16 mouse cellular contexts compared by ENCODE assay signal in the genomic region with DNA sequence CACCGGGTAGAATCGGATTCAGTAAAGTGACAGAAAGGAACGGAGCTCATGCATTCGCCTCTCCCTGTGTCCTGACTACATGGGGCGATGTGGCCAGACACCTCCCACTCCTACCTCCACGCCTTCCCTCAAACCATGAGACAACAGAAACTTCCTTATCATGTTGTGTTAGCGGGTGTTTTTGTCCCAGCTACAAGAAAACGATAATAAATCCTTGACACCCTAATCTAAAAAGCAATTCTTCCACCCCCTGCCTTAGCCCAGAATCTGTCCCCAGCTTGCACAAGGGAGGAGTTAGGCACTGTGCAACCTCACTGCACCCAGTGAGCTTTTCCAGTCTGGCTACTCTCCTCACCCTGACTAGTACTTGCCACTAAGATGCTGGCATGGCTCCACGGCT.
A peak's percentile ranks its signal among the peaks of the same experiment; 100 is the strongest.
DNase-seq lines count a peak whose midpoint lies in the region; ATAC-seq and TF ChIP-seq lines count a peak whose summit lies in the region.
"Had no signal": no experiment of that assay in that cellular context is flagged by ENCODE, and none has a peak within 500 bp of the region (broad histone marks: within the 10 kb centered on the region; RNA-seq: fewer than 3 reads in every experiment).

No protein-coding gene starts in this region.

- WGBS in heart, embryonic 16.5 days: 50% methylated on average over 9 of the region's 9 CpGs
- 25% methylated on average over 9 of the region's 9 CpGs for WGBS in liver, embryonic 15.5 days (ENCODE audit: insufficient replicate concordance)
- 82% methylated on average over 9 of the region's 9 CpGs for WGBS in hindbrain, embryonic 11.5 days

- H3K4me3 ChIP-seq in heart, embryonic 16.5 days (ENCODE audit: low read length): no peak overlapping the region
- H3K4me3 ChIP-seq in ES-E14 (ENCODE audit: insufficient read depth in 1 of 2, low read depth in 1 of 2, low read length in 2 of 2, poor library complexity in 1 of 2, severe bottlenecking in 1 of 2): no peak overlapping the region
- H3K4me3 ChIP-seq in liver, embryonic 15.5 days (replicated peaks): no peak overlapping the region
- no peak overlapping the region for H3K4me3 ChIP-seq in hindbrain, embryonic 11.5 days (ENCODE audit: low read depth, low read length)
- H3K4me3 ChIP-seq: hindbrain, embryonic 10.5 days; layer of hippocampus, adult 2 months; neural tube, embryonic 13.5 days had no signal

- H3K27me3 ChIP-seq in heart, embryonic 16.5 days (ENCODE audit: control insufficient read depth, insufficient read depth, low read length): peaks cover 3% of the 10 kb centered on the region; the same call in 1 of the 2 replicates
- peaks cover 44% of the 10 kb centered on the region for H3K27me3 ChIP-seq in liver, embryonic 15.5 days
- H3K27me3 ChIP-seq in hindbrain, embryonic 11.5 days (ENCODE audit: control insufficient read depth, insufficient read depth, low read length): no peaks in the 10 kb centered on the region
- H3K27me3 ChIP-seq: neural tube, embryonic 13.5 days had no signal

- H3K36me3 ChIP-seq in heart, embryonic 16.5 days (ENCODE audit: control insufficient read depth, insufficient read depth): no peaks in the 10 kb centered on the region
- H3K36me3 ChIP-seq in ES-E14 (ENCODE audit: control insufficient read depth, insufficient read depth, low read length, poor library complexity, severe bottlenecking): no peaks in the 10 kb centered on the region
- H3K36me3 ChIP-seq in liver, embryonic 15.5 days (replicated peaks): no peaks in the 10 kb centered on the region
- no peaks in the 10 kb centered on the region for H3K36me3 ChIP-seq in hindbrain, embryonic 11.5 days (ENCODE audit: control insufficient read depth, insufficient read depth, low read length)
- H3K36me3 ChIP-seq: hindbrain, embryonic 10.5 days; neural tube, embryonic 13.5 days had no signal

- no peak overlapping the region for H3K27ac ChIP-seq in heart, embryonic 16.5 days (ENCODE audit: low read length)
- peak overlapping the region; percentile 56; the same call in 1 of the 2 replicates for H3K27ac ChIP-seq in ES-E14 (ENCODE audit: insufficient read depth, low read depth, low read length, poor library complexity, severe bottlenecking)
- no peak overlapping the region for H3K27ac ChIP-seq in liver, embryonic 15.5 days (replicated peaks)
- no peak overlapping the region for H3K27ac ChIP-seq in hindbrain, embryonic 11.5 days (ENCODE audit: low read depth, low read length)
- H3K27ac ChIP-seq: hindbrain, embryonic 10.5 days; layer of hippocampus, adult 2 months; neural tube, embryonic 13.5 days had no signal

- H3K4me2 ChIP-seq in heart, embryonic 16.5 days (ENCODE audit: low read depth, low read length): no peak overlapping the region
- H3K4me2 ChIP-seq in liver, embryonic 15.5 days: no peak overlapping the region
- H3K4me2 ChIP-seq in hindbrain, embryonic 11.5 days (replicated peaks; ENCODE audit: low read depth, low read length): no peak overlapping the region
- H3K4me2 ChIP-seq: neural tube, embryonic 13.5 days had no signal

- peaks cover 8% of the 10 kb centered on the region; the same call in 1 of the 2 replicates for H3K4me1 ChIP-seq in heart, embryonic 16.5 days (ENCODE audit: control insufficient read depth, insufficient read depth, low read length)
- H3K4me1 ChIP-seq in ES-E14 (ENCODE audit: control insufficient read depth in 2 of 2, insufficient read depth in 2 of 2, low read length in 2 of 2, poor library complexity in 1 of 2): peaks cover 9 to 24% of the 10 kb centered on the region in 2 experiments; a peak in 3 of 4 replicates
- peaks cover 30% of the 10 kb centered on the region for H3K4me1 ChIP-seq in liver, embryonic 15.5 days (replicated peaks)
- H3K4me1 ChIP-seq in hindbrain, embryonic 11.5 days (replicated peaks; ENCODE audit: control insufficient read depth, insufficient read depth, low read length): no peaks in the 10 kb centered on the region
- H3K4me1 ChIP-seq: neural tube, embryonic 13.5 days had no signal

- ATAC-seq in heart, embryonic 16.5 days (replicated peaks; ENCODE audit: extremely low read depth, insufficient read depth, low FRiP score): peak; percentile 35; the same call in 1 of the 2 replicates
- peak; percentile 68 for ATAC-seq in liver, embryonic 15.5 days (ENCODE audit: insufficient read depth)
- ATAC-seq in hindbrain, embryonic 11.5 days (ENCODE audit: low FRiP score): no peak
- ATAC-seq: midbrain, embryonic 16.5 days had no signal

- no peak for DNase-seq in heart, adult 9 months (ENCODE audit: low spot score in 2 of 2)
- no peak for DNase-seq in ES-E14 (ENCODE audit: low read depth, low spot score)
- peak; percentile 42 for DNase-seq in c-Kit-positive CD71-positive TER-119-negative erythroid progenitor cells, embryonic 14.5 days (ENCODE audit: low read depth)
- no peak for DNase-seq in cerebellum, postnatal 4 days (ENCODE audit: low spot score in 2 of 2)
- no peak for DNase-seq in hindbrain, embryonic 11.5 days (ENCODE audit: low spot score)
- no peak for DNase-seq in layer of hippocampus, postnatal 14 days (ENCODE audit: low spot score in 2 of 2)
- DNase-seq: cerebellum, adult 2 months; kidney, adult 9 months; lung, adult 2 months; retina, postnatal 1 day had no signal

- no peak overlapping the region for H3K9ac ChIP-seq in heart, embryonic 16.5 days (ENCODE audit: low read length)
- H3K9ac ChIP-seq in ES-E14 (ENCODE audit: insufficient read depth, low read depth, low read length, poor library complexity, severe bottlenecking): no peak overlapping the region
- H3K9ac ChIP-seq in liver, embryonic 15.5 days: no peak overlapping the region
- no peak overlapping the region for H3K9ac ChIP-seq in hindbrain, embryonic 11.5 days (ENCODE audit: low read depth, low read length)
- H3K9ac ChIP-seq: neural tube, embryonic 13.5 days had no signal

- in situ Hi-C loops in ES-E14 (cut with MboI; ENCODE audit: low sequenced_read_pairs in 2 of 2, unreplicated experiment in 2 of 2): no loop called here

- H3K9me3 ChIP-seq in heart, embryonic 16.5 days (replicated peaks; ENCODE audit: control insufficient read depth, low read length): no peaks in the 10 kb centered on the region
- no peaks in the 10 kb centered on the region for H3K9me3 ChIP-seq in ES-E14 (ENCODE audit: control insufficient read depth, insufficient read depth, low read depth, low read length)
- no peaks in the 10 kb centered on the region for H3K9me3 ChIP-seq in liver, embryonic 15.5 days (replicated peaks)
- no peaks in the 10 kb centered on the region for H3K9me3 ChIP-seq in hindbrain, embryonic 11.5 days (ENCODE audit: control insufficient read depth, low read length)
- H3K9me3 ChIP-seq: hindbrain, embryonic 10.5 days; neural tube, embryonic 13.5 days had no signal

TF ChIP-seq in ES-E14, 5 proteins besides CTCF, POLR2A, EP300 and RAD21:
- no peak for TF ChIP-seq HCFC1 (IDR thresholded peaks at IDR 0.05; ENCODE audit: borderline replicate concordance, insufficient read depth, low read length)
- TF ChIP-seq ZC3H11A (IDR thresholded peaks at IDR 0.05; ENCODE audit: borderline replicate concordance, low read depth, low read length): no peak
- TF ChIP-seq MAFK (IDR thresholded peaks at IDR 0.05; ENCODE audit: insufficient read depth, low read depth, low read length): no peak
- no peak for TF ChIP-seq ZNF384 (IDR thresholded peaks at IDR 0.05; ENCODE audit: low read depth, low read length)
- no peak for TF ChIP-seq CHD2 (IDR thresholded peaks at IDR 0.05; ENCODE audit: low read depth, low read length)
